Mouse (Mus musculus): ENCODE measurements around the gene Evl. TPM values are rescaled to one million over a fixed set of nuclear protein-coding genes. Genes with fewer than 3 reads are reported as not detected.
A peak's percentile ranks its signal among the peaks of the same experiment; 100 is the strongest.
"Not testable (repeated sequence)": the region's sequence is repeated elsewhere in the genome, so short reads cannot be mapped to it uniquely, and the experiment has no call there.

Evl gene
- total RNA-seq, 2 experiments from 2014 or later, result 73.4 to 96.9 TPM

GRCm38 (mm10) chr12:108699576-108699975 is 145.1 kb downstream of the Evl start:
- DNase-seq, result no peak

GRCm38 (mm10) chr12:108700037-108700436 is 145.5 kb downstream of the Evl start:
- DNase-seq, result no peak

- no peak for DNase-seq
These were observed 146.7 kb downstream of the Evl start for GRCm38 (mm10) chr12:108701221-108701620.

GRCm38 (mm10) chr12:108702185-108702584 is 147.7 kb downstream of the Evl start, which contains the start of gene Degs2:
Gene Degs2 (minus strand): TSS chr12:108702315.
- no peak for DNase-seq

GRCm38 (mm10) chr12:108705486-108705885 is 151.0 kb downstream of the Evl start:
- DNase-seq, result no peak

- no peak for DNase-seq
These were observed 151.6 kb downstream of the Evl start for GRCm38 (mm10) chr12:108706129-108706528.

GRCm38 (mm10) chr12:108709386-108709785 is 154.9 kb downstream of the Evl start:
- no peak for DNase-seq

- DNase-seq, result no peak
These were observed 155.6 kb downstream of the Evl start for GRCm38 (mm10) chr12:108709964-108710765.

GRCm38 (mm10) chr12:108710861-108711615 is 156.5 kb downstream of the Evl start:
- DNase-seq, result no peak

GRCm38 (mm10) chr12:108712481-108712880 is 158.0 kb downstream of the Evl start:
- DNase-seq, result no peak

- not testable (repeated sequence) for DNase-seq
These were observed 159.5 kb downstream of the Evl start for GRCm38 (mm10) chr12:108713972-108714371.

GRCm38 (mm10) chr12:108715854-108716253 is 161.3 kb downstream of the Evl start:
- DNase-seq, result no peak

GRCm38 (mm10) chr12:108718485-108718884 is 164.0 kb downstream of the Evl start:
- DNase-seq, result no peak

GRCm38 (mm10) chr12:108722464-108722863 is 167.9 kb downstream of the Evl start:
- DNase-seq, result no peak

- DNase-seq, result no peak
These were observed 169.3 kb downstream of the Evl start for GRCm38 (mm10) chr12:108723841-108724240.

- DNase-seq, result no peak
These were observed 179.9 kb downstream of the Evl start for GRCm38 (mm10) chr12:108734386-108734785.

GRCm38 (mm10) chr12:108737838-108738237 is 183.3 kb downstream of the Evl start:
- no peak for DNase-seq

Small RNA genes within 50 kb of the gene (microRNA-seq; reads per million reads assigned to microRNA genes)
- gene Gm23872 (not detected), gene Mir342 (2,562 reads per million, percentile 84 among the genes with 10 or more reads in this experiment)

Other genes starting within 250 kb of the Evl start
- gene Hhipl1, start 248.4 kb upstream of the Evl start, total RNA-seq (2021), result 1 to 10 TPM in 1 of 2 experiments, under 1 TPM in 1; 0.96 to 1.1 TPM
- gene Cyp46a1, start 220.3 kb upstream of the Evl start, total RNA-seq (2021), result 1 to 10 TPM; 1.6 to 2.2 TPM
- gene Eml1, start 183.8 kb upstream of the Evl start, total RNA-seq (2021), result 10 to 100 TPM; 32.8 to 36.7 TPM
- gene Degs2, start 147.6 kb downstream of the Evl start, total RNA-seq (2021), result not detected
- 10 to 100 TPM; 59.8 to 66.4 TPM for gene Yy1, start 238.3 kb downstream of the Evl start, total RNA-seq (2021)

Data from adrenal gland, postnatal 10 days (tissue).